Mouse (Mus musculus): ENCODE results near the gene Tmem164.

GRCm38 (mm10) chrX:142818057-142818682 is 137.0 kb downstream of the Tmem164 start:
- TF ChIP-seq CTCF (IDR thresholded peaks at IDR 0.05; ENCODE audit: control insufficient read depth, insufficient read depth, low read length) (peak; percentile 61), POLR2A (IDR thresholded peaks at IDR 0.05; ENCODE audit: borderline replicate concordance, control insufficient read depth, low read depth, low read length) (no peak)

Data from bone marrow, adult 2 months (tissue).